In genomic region chr7:3195850-3196249, GRCm38 (mm10) we compare ENCODE assay signal across 36 mouse cellular contexts. TPM values are rescaled to one million over a fixed set of nuclear protein-coding genes. Genes with fewer than 3 reads are reported as not detected.
DNase-seq lines count a peak whose midpoint lies in the region; TF ChIP-seq lines count a peak whose summit lies in the region.
"Had no signal": no experiment of that assay in that cellular context is flagged by ENCODE, and none has a peak within 500 bp of the region (broad histone marks: within the 10 kb centered on the region; RNA-seq: fewer than 3 reads in every experiment).

No protein-coding gene starts in this region.

- intact Hi-C loops in heart, postnatal 10 days (cut with DNase I), result no loop called here

- DNase-seq in 3T3-L1 (ENCODE audit: low read depth, low spot score), result peak; percentile 7
- DNase-seq in ES-CJ7 (ENCODE audit: low read depth, low spot score), result peak; percentile 83
- DNase-seq in ZHBTc4 (ENCODE audit: low read depth, low spot score), result peak; percentile 75
- no peak for DNase-seq in heart, postnatal 10 days
- DNase-seq in kidney, adult 8-10 months, result no peak
- DNase-seq in kidney, adult 2 months, result no peak
- DNase-seq in retina, postnatal 1 day, result no peak
- DNase-seq: adrenal gland, adult 2 months; adrenal gland, postnatal 10 days; adrenal gland, postnatal 25 days; B cell, adult 2 months; cerebellum, adult 11 months; cerebellum, adult 18-20 months; cerebellum, adult 8-10 months; cerebellum, adult 9-11 months; cerebellum, postnatal 14 days; cerebellum, postnatal 36 days; embryo, embryonic 11 days had no signal

- no peak overlapping the region for H3K4me3 ChIP-seq in E14TG2a.4 (replicated peaks; ENCODE audit: low read length)
- H3K4me3 ChIP-seq in kidney, adult 2 months (ENCODE audit: insufficient read depth, low read depth, low read length), result no peak overlapping the region
- H3K4me3 ChIP-seq: embryonic facial prominence, embryonic 13.5 days; embryonic facial prominence, embryonic 15.5 days; erythroblast, embryonic 14.5 days; forebrain, embryonic 10.5 days; forebrain, embryonic 12.5 days had no signal

- no peaks in the 10 kb centered on the region for H3K9me3 ChIP-seq in E14TG2a.4 (ENCODE audit: low read length)
- H3K9me3 ChIP-seq: embryonic facial prominence, embryonic 13.5 days; embryonic facial prominence, embryonic 15.5 days had no signal

- WGBS in kidney, adult 2 months, result 71% methylated on average over 5 of the region's 5 CpGs

- no peak for TF ChIP-seq POLR2A in kidney, adult 2 months (IDR thresholded peaks at IDR 0.05; ENCODE audit: low read depth, low read length)

- peaks cover 53% of the 10 kb centered on the region for H3K4me1 ChIP-seq in E14TG2a.4 (replicated peaks; ENCODE audit: low read depth, low read length)
- H3K4me1 ChIP-seq in kidney, adult 2 months (ENCODE audit: control insufficient read depth, insufficient read depth, low read length), result no peaks in the 10 kb centered on the region
- H3K4me1 ChIP-seq: embryonic facial prominence, embryonic 13.5 days; embryonic facial prominence, embryonic 15.5 days; forebrain, embryonic 10.5 days; forebrain, embryonic 12.5 days had no signal

- H3K27ac ChIP-seq in kidney, adult 2 months (ENCODE audit: insufficient read depth, low read depth, low read length), result no peak overlapping the region
- H3K27ac ChIP-seq: embryonic facial prominence, embryonic 13.5 days; embryonic facial prominence, embryonic 15.5 days; forebrain, embryonic 10.5 days; forebrain, embryonic 12.5 days had no signal

- no peaks in the 10 kb centered on the region for H3K36me3 ChIP-seq in E14TG2a.4 (ENCODE audit: insufficient read depth, low read length)
- no peaks in the 10 kb centered on the region for H3K36me3 ChIP-seq in kidney, adult 2 months (ENCODE audit: control insufficient read depth, insufficient read depth, low read length)
- H3K36me3 ChIP-seq: embryonic facial prominence, embryonic 13.5 days; embryonic facial prominence, embryonic 15.5 days; forebrain, embryonic 10.5 days; forebrain, embryonic 12.5 days had no signal

- TF ChIP-seq CTCF in E14TG2a.4 (conservative IDR thresholded peaks at IDR 0.05; ENCODE audit: low read length), result peak; percentile 18; the same call in 1 of the 2 replicates
- no peak for TF ChIP-seq CTCF in kidney, adult 2 months (conservative IDR thresholded peaks at IDR 0.05; ENCODE audit: insufficient read depth, insufficient read length, low read depth, low read length)

- H3K27me3 ChIP-seq in E14TG2a.4 (ENCODE audit: insufficient read depth, low read length), result no peaks in the 10 kb centered on the region
- no peaks in the 10 kb centered on the region for H3K27me3 ChIP-seq in kidney, adult 2 months (replicated peaks; ENCODE audit: control insufficient read depth, insufficient read depth, low read length)
- H3K27me3 ChIP-seq: CH12.LX; embryonic facial prominence, embryonic 13.5 days; embryonic facial prominence, embryonic 15.5 days; forebrain, embryonic 12.5 days; Patski had no signal

RNA-seq across cellular contexts. Expression of gene AU018091, which starts 26.8 kb away (rescaled TPM):
- not detected for total RNA-seq in heart, postnatal 10 days (2021)
- polyA plus RNA-seq in kidney, adult 2 months (2012; rRNA removed), result not detected in 2 replicates
- total RNA-seq: adrenal gland, adult 2 months; adrenal gland, postnatal 10 days; adrenal gland, postnatal 25 days; adrenal gland, postnatal 4 days; common myeloid progenitor, adult 5-6 weeks; MEL had no signal
- polyA plus RNA-seq: activated CD4-positive, CD25-positive, alpha-beta regulatory T cell, adult 4 months; adrenal gland, adult 2 months; CD4-positive, CD25-positive, alpha-beta regulatory T cell, adult 4 months; erythroblast, embryonic 14.5 days; forebrain, embryonic 14.5 days; forebrain, embryonic 16.5 days; frontal cortex, adult 2 months had no signal

RNA-seq across cellular contexts. Expression of gene Nlrp12, which starts 53.7 kb away (rescaled TPM):
- under 1 TPM; 0.07 to 0.10 TPM for total RNA-seq in heart, postnatal 10 days (2021)
- 0.02 TPM in 1 of 2 replicates, not detected in the other for polyA plus RNA-seq in kidney, adult 2 months (2012; rRNA removed)
- total RNA-seq: adrenal gland, adult 2 months; adrenal gland, postnatal 25 days; CH12.LX; MEL had no signal
- polyA plus RNA-seq: brain, embryonic 14.5 days; CD4-positive, CD25-positive, alpha-beta regulatory T cell, adult 4 months; embryonic facial prominence, embryonic 11.5 days; embryonic facial prominence, embryonic 13.5 days; embryonic facial prominence, embryonic 15.5 days; erythroblast, embryonic 14.5 days; forebrain, embryonic 10.5 days; forebrain, embryonic 12.5 days; forebrain, embryonic 14.5 days; forebrain, embryonic 16.5 days; Patski had no signal

Comparison
In these comparisons a context has a peak if more than half of its experiments do, and no peak if none do; other contexts are left out.
1. DNase-seq: peak in 3T3-L1 (single experiment), ES-CJ7 (single experiment) and ZHBTc4 (single experiment); none in heart, postnatal 10 days (0 of 2), kidney, adult 8-10 months (0 of 2), kidney, adult 2 months (single experiment) and retina, postnatal 1 day (single experiment).